Mouse (Mus musculus): Measurements from ENCODE around the gene Plin2. TPM values are rescaled to one million over a fixed set of nuclear protein-coding genes. Genes with fewer than 3 reads are reported as not detected.

Gene Plin2
- polyA plus RNA-seq (2011; ENCODE audit: insufficient read length, low read depth, missing spikeins), result 75.0 and 93.7 TPM in 2 replicates

- Histone ChIP-seq H3K4me1 (ENCODE audit: control insufficient read depth, insufficient read depth, low read length) (peaks cover 12% of the 10 kb centered on the region), H3K4me3 (ENCODE audit: insufficient read depth, low read length) (peak within 1 kb of the TSS; percentile 60), H3K27ac (ENCODE audit: insufficient read depth, low read length) (peak within 1 kb of the TSS; percentile 65)
- TF ChIP-seq CTCF (IDR thresholded peaks at IDR 0.05; ENCODE audit: borderline replicate concordance, insufficient read depth, low read length), result no peak
- TF ChIP-seq POLR2A (IDR thresholded peaks at IDR 0.05; ENCODE audit: low read depth, low read length), result peak; percentile 96
These were observed at the start of gene Plin2 for GRCm38 (mm10) chr4:86669780-86670201. Gene Plin2, minus strand, starts transcription at chr4:86670060.

- no peak for TF ChIP-seq POLR2A (IDR thresholded peaks at IDR 0.05; ENCODE audit: low read depth, low read length)
- no peaks in the 10 kb centered on the region for H3K4me1 ChIP-seq (ENCODE audit: control insufficient read depth, insufficient read depth, low read length)
- H3K27ac ChIP-seq (ENCODE audit: insufficient read depth, low read length), result no peak overlapping the region
- H3K4me3 ChIP-seq (ENCODE audit: insufficient read depth, low read length), result no peak overlapping the region
These were observed 49.2 kb upstream of the Plin2 start for GRCm38 (mm10) chr4:86718878-86719577.

- TF ChIP-seq CTCF (IDR thresholded peaks at IDR 0.05; ENCODE audit: borderline replicate concordance, insufficient read depth, low read length), result no peak
- no peak for TF ChIP-seq POLR2A (IDR thresholded peaks at IDR 0.05; ENCODE audit: low read depth, low read length)
- peaks cover 7% of the 10 kb centered on the region for H3K4me1 ChIP-seq (ENCODE audit: control insufficient read depth, insufficient read depth, low read length)
- no peak overlapping the region for H3K27ac ChIP-seq (ENCODE audit: insufficient read depth, low read length)
- no peak overlapping the region for H3K4me3 ChIP-seq (ENCODE audit: insufficient read depth, low read length)
These were observed 47.3 kb upstream of the Plin2 start for GRCm38 (mm10) chr4:86717176-86717575.

- TF ChIP-seq CTCF (IDR thresholded peaks at IDR 0.05; ENCODE audit: borderline replicate concordance, insufficient read depth, low read length) (no peak), POLR2A (IDR thresholded peaks at IDR 0.05; ENCODE audit: low read depth, low read length) (no peak)
- Histone ChIP-seq H3K4me3 (ENCODE audit: insufficient read depth, low read length) (no peak overlapping the region), H3K27ac (ENCODE audit: insufficient read depth, low read length) (no peak overlapping the region), H3K4me1 (ENCODE audit: control insufficient read depth, insufficient read depth, low read length) (peaks cover 10% of the 10 kb centered on the region)
These were observed 45.5 kb upstream of the Plin2 start for GRCm38 (mm10) chr4:86715341-86715740.

- Histone ChIP-seq H3K27ac (ENCODE audit: insufficient read depth, low read length) (peak overlapping the region; percentile 83), H3K4me3 (ENCODE audit: insufficient read depth, low read length) (no peak overlapping the region), H3K4me1 (ENCODE audit: control insufficient read depth, insufficient read depth, low read length) (peaks cover 12% of the 10 kb centered on the region)
- TF ChIP-seq POLR2A (IDR thresholded peaks at IDR 0.05; ENCODE audit: low read depth, low read length) (no peak), CTCF (IDR thresholded peaks at IDR 0.05; ENCODE audit: borderline replicate concordance, insufficient read depth, low read length) (no peak)
These were observed 43.7 kb upstream of the Plin2 start for GRCm38 (mm10) chr4:86713518-86713917.

GRCm38 (mm10) chr4:86712751-86713195 is 42.9 kb upstream of the Plin2 start:
- TF ChIP-seq POLR2A (IDR thresholded peaks at IDR 0.05; ENCODE audit: low read depth, low read length) (no peak), CTCF (IDR thresholded peaks at IDR 0.05; ENCODE audit: borderline replicate concordance, insufficient read depth, low read length) (no peak)
- peak overlapping the region; percentile 39 for H3K27ac ChIP-seq (ENCODE audit: insufficient read depth, low read length)
- peaks cover 12% of the 10 kb centered on the region for H3K4me1 ChIP-seq (ENCODE audit: control insufficient read depth, insufficient read depth, low read length)
- no peak overlapping the region for H3K4me3 ChIP-seq (ENCODE audit: insufficient read depth, low read length)

- TF ChIP-seq CTCF (IDR thresholded peaks at IDR 0.05; ENCODE audit: borderline replicate concordance, insufficient read depth, low read length), result no peak
- no peak for TF ChIP-seq POLR2A (IDR thresholded peaks at IDR 0.05; ENCODE audit: low read depth, low read length)
- Histone ChIP-seq H3K27ac (ENCODE audit: insufficient read depth, low read length) (peak overlapping the region; percentile 97), H3K4me1 (ENCODE audit: control insufficient read depth, insufficient read depth, low read length) (peaks cover 12% of the 10 kb centered on the region), H3K4me3 (ENCODE audit: insufficient read depth, low read length) (no peak overlapping the region)
These were observed 40.9 kb upstream of the Plin2 start for GRCm38 (mm10) chr4:86710666-86711215.

- H3K4me1 ChIP-seq (ENCODE audit: control insufficient read depth, insufficient read depth, low read length), result peaks cover 12% of the 10 kb centered on the region
- TF ChIP-seq POLR2A (IDR thresholded peaks at IDR 0.05; ENCODE audit: low read depth, low read length) (no peak), CTCF (IDR thresholded peaks at IDR 0.05; ENCODE audit: borderline replicate concordance, insufficient read depth, low read length) (no peak)
- H3K27ac ChIP-seq (ENCODE audit: insufficient read depth, low read length), result peak overlapping the region; percentile 97
- H3K4me3 ChIP-seq (ENCODE audit: insufficient read depth, low read length), result no peak overlapping the region
These were observed 40.3 kb upstream of the Plin2 start for GRCm38 (mm10) chr4:86710034-86710650.

- Histone ChIP-seq H3K4me3 (ENCODE audit: insufficient read depth, low read length) (no peak overlapping the region), H3K27ac (ENCODE audit: insufficient read depth, low read length) (no peak overlapping the region), H3K4me1 (ENCODE audit: control insufficient read depth, insufficient read depth, low read length) (peaks cover 12% of the 10 kb centered on the region)
- TF ChIP-seq CTCF (IDR thresholded peaks at IDR 0.05; ENCODE audit: borderline replicate concordance, insufficient read depth, low read length) (no peak), POLR2A (IDR thresholded peaks at IDR 0.05; ENCODE audit: low read depth, low read length) (no peak)
These were observed 38.9 kb upstream of the Plin2 start for GRCm38 (mm10) chr4:86708801-86709200.

Measured in embryonic fibroblast, embryonic 13.5 days (primary cell).